Mouse (Mus musculus): ENCODE results near the gene Cradd.

GRCm38 (mm10) chr10:95217956-95218682 is 105.8 kb downstream of the Cradd start:
- no peak for TF ChIP-seq POLR2A (IDR thresholded peaks at IDR 0.05; ENCODE audit: extremely low read depth, insufficient read depth, low read length)
- TF ChIP-seq CTCF (IDR thresholded peaks at IDR 0.05; ENCODE audit: low read depth, low read length) = peak; percentile 41; the same call in 1 of the 2 replicates

Data from liver, adult 2 months (tissue).